Mouse (Mus musculus) testis, postnatal 10 days (tissue): ENCODE data around the gene Tlcd2.
A peak's percentile ranks its signal among the peaks of the same experiment; 100 is the strongest.
"Not testable (repeated sequence)": the region's sequence is repeated elsewhere in the genome, so short reads cannot be mapped to it uniquely, and the experiment has no call there.

ENCODE experiments used
- DNase-seq: peaks from one replicate; pipeline ENCODE4 v3.0.0; 2021; ENCODE audit warnings: low spot score

Tlcd2 gene

DNA sequence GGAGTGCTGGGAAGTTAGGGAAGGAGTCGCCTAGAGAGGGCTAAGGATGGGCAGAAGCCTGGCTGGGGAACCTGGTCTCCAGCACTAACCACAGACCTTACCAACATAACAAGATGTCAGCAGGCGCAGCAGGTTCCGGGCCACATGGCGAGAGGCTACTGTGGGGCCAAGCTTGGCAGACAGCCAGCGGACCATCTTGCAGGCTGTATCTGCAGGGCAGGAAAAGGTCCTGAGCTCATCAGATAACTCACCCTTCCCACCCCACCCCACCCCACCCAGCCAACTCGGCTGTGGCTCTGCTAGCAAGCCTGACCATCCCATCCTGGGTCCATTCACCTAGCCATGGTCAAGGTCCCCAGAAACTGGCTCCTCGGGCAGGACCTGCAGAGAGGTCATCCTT is 11.8 kb upstream of the Tlcd2 start:
- DNase-seq, result no peak

DNA sequence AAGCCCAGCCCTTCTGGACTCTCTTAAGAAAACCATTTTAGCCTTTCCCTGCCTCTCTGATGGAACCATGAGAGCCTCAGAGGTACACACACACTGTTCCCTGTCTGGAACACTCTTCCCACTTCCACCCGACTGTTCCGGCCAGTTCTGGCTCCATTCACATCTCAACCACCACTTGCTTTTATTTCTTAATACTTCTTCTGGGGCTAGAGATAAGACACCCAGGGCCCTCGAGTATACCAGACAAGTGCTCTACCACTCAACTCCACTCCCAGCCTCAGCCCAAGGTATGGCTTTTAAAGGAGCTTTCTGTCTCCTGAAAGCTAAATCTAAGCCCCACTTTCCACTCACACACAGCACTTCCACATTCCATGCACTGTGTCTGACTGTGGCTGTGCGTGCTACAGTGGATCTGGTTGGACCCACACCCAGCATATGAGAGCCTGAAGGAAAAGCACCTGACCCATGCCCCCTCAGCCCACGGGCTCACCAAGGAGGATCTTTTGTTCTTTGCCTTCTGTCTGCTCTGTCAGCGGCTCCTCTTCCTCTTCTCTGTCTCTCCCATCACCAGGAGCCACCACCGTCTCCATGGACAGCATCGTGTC is 11.1 kb upstream of the Tlcd2 start:
- DNase-seq, result no peak

DNA sequence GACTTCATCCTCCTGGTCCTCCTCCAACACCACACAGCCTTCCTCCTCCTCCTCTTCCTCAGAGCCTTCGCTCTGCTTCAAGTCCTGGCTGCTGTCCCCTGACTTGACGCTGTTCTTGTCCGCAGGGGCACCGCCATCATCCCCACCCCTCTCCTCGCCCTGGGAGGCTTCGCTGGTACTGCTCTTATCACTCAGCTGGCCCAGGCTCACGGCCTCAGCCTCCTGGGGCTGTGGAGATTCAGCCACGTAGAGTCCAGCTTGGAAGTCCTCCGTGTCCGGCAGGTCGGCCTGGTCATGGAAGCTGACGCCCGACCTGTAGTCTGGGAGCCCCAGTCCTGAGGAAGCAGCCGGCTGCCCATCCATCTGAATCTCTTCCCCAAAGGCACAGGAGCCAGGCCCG is 10.6 kb upstream of the Tlcd2 start:
- no peak for DNase-seq

DNA sequence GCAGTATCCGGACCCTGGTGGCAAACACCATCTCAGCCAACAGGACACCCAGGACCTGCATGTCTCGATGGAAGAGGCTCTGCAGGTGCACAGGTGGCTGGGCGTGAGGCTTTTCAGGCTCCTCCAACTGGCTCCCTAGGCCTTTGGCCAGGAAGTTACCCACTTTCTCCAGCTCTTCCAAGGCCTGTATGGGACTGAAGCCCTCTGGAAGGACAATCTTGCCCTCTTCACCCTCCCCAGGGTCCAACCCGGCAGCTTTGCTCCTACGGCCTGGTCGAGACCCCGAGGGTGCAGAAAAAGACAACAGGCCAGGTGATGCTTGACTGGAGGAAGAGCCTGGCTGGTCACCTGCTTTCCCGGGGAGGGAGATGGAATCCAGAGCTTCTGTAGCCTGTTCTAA is 9.4 kb upstream of the Tlcd2 start:
- DNase-seq, result no peak

DNA sequence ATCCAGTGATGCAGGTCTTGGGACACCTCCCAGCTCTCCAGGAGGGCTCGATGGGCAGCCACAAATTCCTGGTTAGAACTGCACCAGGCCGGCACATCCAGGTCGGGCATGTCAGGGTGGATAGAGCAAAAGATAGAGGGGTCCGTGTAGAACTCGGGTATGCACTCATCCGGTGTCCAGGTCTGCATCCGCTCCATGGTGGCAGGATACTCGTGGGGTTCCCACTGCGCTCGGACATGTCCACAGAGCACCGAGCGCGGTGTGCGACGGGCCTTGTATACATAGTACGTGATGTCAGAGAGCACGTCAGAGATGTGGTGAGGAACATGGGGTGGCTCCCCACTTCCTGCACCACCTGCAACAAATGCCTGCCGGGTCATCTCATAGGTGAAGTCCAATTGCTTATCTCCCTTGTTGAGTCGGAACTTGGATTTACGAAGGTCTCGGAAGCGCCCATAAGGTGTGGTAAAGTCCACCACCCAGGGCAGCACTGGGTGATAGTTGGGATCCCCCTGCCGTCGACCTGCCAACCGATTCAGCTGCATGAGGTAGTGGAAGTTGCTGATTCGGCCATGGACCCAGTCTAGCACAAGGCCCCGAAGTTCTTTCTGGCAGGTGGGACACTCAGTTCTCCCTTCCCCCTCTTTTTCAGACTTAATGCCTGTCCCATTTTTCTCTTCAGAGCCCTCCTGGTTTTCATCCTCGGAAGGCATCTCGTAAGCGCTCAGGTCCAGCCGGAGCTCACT is 8.5 kb upstream of the Tlcd2 start:
- no peak for DNase-seq

DNA sequence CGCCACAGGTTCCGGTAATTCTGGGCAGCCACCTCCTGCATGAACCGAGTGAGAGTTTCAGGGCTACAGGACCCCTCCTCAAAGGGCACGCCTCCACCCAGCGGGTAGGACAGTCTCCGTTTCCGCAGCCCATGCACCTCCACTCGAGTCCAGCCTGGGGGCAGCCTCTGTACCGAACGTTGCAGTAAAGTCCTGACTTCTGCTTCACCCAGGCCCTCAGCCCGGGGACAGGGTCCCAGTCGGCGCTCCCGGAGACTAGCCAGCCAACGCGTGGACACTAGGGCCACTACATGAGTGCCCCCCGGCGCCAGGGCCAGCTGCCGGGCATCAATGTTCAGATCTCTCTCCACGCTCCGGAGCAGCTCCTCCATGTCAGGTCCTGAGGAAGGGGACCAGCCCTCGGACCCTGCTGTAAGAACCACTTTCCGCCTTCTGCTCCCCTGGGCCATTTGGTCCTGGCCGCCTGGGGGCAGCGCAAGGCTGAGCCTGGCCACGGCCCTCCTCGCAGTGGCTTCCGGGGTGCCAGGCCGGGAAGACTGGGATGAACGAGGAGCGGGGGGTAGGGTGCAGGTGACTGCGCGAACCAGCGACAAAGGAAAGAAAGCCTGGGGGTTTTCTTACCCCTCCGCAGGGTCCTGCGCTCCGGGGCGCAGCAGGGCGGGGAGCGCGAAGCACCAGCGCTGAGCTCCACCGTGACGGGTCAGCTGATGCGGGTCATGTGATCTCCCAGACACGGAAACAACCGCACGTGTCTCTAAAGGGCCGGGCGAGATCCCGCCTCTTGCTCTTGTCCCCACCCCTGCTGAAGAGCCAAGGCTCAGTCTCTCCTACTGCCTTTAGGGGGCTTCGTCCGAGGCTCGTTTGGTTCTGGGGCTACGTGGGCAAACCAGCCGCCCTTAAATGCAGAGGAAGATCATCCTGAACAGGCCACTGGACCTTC is 7.3 kb upstream of the Tlcd2 start, which contains the start of gene Wdr81:
Wdr81 (minus strand) TSS at position 727 of the 940 bp plus-strand sequence.
- peak; percentile 86 for DNase-seq

DNA sequence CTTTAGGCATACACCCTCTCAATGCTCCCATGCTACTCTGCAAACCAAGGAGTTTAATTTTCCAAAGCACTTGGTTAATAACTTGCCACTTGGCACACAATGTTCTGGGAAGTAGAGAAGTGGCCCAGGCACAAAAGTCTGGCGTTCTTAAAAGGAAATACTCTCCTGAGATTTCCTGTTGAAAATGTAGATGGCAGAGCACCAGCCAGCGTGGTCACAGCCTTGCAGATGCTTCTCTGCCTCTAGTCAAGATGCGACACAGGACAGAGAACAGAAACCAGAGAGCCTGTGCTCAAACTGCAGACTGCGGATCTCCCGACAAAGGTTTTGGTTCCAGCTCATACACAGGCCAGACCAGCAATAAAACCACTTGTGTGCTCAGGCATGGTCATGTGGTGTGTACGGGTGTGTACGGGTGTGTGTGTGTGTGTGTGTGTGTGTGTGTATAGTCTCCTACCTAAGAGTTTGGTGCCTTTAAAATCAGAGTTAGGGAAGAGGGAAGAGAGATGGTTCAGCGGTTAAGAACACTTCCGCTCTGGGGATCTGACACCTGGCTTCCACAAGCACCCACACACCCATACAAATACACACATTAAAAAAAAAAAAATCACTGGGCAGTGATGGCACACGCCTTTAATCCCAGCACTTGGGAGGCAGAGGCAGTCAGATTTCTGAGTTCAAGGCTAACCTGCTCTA is 6.3 kb upstream of the Tlcd2 start:
- no peak for DNase-seq

DNA sequence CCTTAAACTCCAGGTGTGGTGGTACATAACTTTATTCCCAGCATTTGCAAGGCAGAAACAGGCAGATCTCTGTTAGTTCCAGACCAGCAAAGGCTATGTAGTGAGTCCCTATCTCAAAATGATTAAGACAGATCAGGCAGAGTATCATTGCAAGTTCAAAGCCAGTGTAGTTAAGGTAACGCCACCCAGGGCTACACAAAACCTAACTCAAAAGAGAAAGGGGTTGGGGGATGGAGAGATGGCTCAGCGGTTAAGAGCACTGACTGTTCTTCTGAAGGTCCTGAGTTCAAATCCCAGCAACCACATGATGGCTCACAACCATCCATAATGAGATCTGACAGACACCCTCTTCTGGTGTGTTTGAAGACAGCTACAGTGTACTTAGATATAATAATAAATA is 5.5 kb upstream of the Tlcd2 start:
- DNase-seq, result not testable (repeated sequence)

DNA sequence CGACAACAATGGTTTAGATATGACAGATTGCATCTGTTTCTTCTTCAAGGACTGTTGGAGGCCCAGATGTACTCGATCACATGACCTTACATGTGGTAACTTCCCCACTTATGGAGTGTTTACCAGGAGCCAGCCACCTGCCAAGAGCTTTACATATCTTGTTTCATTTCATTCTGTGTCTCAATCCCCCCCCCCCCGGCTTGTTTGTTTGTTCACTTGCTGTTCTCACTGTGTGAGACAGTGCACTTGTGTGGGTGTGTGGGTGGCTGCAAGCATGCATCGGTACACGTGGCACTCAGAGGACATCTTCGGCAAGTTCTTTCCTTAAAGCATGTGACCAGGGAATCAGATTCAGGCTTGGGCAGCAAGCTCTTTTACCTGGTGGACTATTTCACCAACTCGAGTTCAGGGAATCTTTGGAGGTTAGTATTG is 5.1 kb upstream of the Tlcd2 start:
- no peak for DNase-seq

DNA sequence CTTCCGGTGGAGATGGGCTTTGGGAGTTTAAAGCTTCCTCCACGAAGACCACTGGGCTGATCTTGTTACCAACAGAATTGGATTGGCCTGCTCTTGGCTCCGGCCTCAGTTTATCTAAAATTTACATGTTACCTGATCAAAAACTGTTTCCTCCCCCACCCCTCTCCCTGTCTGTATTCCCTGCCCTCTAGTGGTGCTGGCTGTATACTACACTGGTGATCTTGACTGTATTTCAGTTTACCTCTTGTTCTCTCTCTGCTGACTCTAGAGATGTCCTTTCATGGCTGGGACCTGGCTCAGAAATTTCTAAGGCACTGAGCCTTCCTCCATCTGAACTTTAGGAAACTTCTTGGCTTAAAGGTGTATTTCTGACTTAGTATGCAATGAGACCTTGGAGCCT is 3.3 kb upstream of the Tlcd2 start:
- DNase-seq, result peak; percentile 55

DNA sequence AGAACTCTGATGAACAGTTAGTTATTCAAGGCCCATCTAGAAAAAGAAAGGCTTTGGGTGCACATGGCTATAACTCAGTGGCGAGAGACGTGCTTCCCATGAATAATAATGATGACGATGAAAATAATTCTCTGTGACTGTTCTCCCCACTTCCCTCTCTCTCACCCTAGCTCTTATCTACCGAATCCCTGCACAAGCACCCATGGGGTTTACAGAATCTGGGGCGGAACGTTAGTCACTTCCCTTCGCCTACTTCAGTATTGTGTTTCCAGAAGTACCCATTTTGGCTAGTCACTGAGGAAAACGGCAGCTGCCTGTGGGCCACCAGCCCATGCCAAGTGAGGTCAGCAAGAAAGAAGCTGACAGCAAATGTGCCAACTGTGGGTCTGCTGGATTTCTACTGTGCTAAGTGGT is 2.9 kb upstream of the Tlcd2 start:
- DNase-seq, result peak; percentile 35

DNA sequence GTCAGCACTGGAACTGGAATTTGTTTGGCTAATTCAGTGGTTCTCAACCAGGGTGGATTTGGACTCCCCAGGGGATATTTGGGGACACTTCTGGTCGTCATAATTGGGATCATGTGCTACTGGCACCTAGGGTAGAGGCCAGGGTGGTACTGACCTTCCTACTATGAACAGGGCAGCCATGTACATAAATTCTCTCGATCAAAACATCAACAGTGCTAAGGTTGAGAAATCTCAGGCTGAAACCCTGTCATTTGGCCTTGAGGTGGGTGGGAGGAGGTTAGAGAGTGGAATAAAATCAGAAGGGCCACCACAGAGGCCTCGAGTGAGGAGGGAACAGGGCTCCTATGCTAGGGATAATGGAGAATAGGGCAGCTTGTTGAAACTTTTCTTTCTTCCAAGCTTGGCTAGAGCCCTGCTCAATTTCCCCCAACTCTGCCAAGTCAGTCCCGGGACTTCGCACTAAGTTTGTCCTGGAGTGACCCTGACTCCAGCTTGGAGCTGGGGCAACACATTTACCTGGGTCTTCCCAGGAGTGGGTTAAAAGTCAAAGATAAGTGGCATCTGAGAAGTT is 2.3 kb upstream of the Tlcd2 start:
- peak; percentile 41 for DNase-seq

DNA sequence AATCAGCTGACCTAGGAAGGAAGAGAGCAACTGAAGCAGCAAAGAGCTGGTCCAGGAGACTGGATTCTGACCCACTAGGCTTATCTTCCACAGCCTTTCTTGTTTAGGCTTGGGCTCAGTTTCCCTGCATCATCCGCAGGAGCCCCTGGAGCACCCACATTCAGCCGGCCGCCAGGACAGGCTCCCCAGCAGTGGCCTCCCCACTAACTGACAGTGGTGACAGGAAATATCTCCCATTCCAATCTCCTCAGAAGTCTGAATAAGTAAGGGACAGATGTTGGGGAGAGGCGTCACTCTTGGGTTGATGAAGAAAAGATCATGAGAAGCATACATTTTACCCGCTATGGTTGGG is 1.8 kb upstream of the Tlcd2 start:
- DNase-seq, result no peak

DNA sequence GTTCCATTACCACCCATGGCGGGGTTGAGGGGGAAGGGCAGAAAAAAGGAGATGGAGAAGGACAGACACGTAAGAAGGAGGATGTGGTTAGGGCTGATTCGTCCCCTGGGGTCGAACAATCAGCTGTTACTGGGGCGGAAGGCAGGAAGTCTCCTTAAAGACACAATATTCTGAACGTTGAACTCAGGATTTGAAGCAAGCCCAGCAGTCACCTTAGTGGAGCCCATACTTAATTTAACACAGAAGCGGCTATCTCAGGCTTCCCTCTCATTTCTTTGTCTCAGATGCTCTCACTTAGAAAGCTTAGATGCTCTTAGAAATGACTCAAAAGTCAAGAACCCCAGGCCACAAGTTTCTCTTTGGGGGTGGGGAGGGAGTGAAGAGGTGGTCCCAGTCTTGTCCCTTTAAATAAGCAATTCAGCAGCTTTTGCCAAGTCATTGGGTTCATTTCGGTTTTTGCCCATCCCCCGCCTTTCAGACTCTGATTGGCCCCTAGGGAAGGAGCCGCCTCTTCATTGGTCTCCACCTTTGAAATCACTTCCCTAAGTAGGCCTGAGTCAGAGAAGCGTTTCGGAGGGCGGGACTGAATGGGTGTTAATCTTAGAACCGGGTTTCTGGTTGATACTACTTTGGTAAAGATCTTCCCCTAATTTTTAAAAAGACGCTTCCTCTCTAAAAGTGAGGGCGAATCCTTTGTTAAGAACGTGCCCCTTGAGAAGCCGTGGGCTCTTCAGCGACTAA is 1.2 kb upstream of the Tlcd2 start:
- peak; percentile 92 for DNase-seq

DNA sequence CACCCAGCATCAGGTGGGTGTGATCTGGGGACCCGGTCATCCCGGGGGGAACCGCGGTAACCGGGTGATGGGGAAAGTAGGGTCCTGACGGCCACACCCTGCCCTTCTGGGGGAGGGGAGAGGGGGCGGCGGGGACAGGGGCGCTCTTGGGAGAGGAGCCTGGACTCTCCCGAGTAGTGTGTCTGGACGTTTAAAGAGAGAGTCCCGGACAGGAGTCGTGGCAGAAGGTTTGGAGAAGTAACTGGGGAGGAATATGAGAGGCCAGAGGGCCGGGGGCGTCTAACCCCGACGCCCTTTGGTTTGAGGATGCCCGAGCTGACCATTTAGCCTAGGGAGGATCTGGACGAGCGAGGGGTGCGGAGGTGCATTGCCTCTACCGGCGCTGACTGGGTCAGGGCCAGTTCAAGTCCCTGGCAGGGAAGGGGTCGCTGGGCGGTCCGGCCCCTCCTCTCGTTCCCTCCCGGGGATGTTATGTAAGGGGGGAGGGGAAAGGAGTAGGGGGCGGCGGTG is 283 bp downstream of the Tlcd2 start:
- no peak for DNase-seq

DNA sequence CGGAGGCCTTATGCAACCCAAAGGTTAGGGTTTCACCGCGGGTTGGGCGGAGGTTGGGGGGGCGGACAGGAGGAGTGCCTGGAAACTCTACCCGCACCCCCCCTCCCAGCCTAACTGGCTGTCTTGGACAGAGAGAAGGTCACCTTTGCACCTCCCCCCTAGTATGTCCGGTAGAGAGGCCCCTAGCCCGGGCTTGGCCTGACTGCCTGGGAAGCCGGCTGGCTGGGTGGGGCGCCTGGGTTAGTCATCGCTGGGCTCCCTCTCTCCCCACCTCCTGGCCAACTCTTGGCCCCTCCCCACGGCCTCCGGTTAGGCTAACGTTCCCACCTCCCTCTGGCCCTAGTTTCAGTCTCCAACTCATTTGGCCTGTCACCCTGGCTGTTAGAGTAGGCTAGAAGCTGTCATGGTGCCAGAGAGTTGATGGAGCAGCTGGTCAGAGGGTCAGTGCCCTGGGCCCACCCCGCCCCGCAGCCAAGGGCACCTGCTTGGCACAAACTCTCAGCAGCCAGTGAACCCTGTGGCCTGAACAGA is 803 bp downstream of the Tlcd2 start:
- peak; percentile 87 for DNase-seq

DNA sequence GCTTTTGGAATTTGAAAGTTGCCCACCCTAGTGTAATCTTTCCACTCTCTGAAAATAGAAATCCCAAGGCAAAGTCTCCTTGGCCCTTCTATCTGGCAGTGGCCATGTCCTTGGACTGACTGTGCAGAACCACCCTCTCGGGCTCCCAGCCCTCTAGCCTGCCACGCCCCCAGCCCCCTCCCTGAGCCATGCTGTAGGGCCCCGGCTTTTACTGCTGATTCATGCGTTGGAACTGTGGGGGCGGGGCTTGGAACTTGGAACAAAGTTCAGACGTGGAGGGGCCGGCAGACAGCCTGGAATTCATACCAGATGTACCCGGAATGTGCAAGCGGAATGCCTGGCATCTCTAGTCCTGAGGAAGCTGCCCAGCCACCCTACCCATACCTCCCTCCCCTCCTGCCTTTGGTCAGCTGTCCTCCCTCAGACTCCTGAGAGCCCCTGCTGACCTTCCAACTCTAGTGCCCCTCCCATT is 1.4 kb downstream of the Tlcd2 start:
- DNase-seq, result peak; percentile 99

DNA sequence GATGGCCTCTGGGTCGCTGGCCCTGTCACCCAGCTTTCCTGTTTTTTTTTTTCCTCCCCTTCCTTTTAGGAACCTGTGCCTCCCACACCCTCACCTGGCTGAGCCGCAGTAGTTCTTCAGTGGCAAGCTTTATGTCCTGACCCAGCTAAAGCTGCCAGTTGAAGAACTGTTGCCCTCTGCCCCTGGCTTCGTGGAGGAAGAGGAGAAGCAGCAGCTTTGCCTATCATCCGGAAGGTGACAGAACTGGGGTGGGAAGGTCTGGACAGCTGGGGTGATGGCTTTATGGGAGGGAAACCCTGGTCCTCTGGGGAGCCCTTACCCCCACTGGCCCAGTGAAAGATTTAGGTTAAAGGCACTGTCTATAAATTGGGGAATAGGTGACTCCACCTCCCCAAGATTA is 2.1 kb downstream of the Tlcd2 start:
- no peak for DNase-seq

DNA sequence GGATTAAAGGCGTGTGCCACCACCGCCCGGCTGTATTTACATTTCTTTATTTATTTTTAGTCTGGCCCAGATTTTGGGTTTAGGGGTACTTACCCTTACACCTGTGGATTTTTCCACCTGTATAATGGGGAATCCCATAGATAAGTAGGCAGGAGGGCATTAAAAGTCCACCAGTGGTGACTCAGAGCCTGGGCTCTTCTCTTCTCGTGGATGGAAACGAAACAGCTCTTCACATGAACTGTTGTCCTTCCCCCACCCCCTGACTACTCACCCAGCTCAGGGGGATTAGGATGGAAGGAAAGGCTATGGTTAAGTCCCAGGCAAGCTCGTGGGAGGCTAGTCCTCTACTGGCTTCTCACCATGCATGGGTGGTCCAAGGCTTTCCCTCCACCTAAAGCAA is 2.9 kb downstream of the Tlcd2 start:
- DNase-seq, result no peak

DNA sequence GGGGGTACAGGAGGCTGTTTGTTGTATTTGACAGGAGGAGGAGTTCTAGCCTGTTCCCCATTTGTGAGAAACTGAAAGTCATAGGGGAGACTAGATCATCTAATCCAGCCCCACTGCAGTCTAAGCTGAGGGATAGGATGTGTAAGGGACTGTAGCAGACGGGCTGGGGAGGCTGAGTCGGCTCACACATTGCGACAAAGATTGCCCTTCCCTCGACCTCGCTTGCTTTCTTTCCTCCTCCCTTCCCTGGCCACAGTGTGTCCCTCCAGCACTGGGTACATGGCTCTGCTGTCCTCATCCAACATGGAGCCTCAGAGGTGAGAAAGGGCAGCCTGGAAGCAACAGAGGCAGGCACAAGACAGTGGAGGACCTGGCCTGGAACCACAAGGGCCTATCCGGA is 3.5 kb downstream of the Tlcd2 start:
- DNase-seq, result no peak
